Mouse (Mus musculus): ENCODE data around the gene Ppm1l.

DNA sequence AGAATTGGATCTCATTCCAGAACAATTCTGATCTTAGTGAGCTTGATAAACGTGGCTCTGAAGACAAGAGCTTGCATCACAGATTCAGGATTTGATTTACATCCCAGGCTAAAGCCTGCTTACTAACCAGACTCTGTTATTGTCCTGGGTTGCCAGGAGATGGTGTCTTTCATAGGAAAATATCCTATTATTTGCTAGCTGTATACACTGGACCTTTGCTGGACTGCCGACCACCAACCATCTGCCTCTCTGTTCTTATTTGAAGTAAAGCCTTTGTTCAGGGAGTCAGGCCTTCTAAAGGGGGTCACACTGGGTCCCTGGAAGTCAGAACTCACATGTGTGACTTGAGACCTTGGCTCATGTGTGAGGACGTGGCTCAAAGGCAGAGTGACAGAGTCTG is 111.6 kb downstream of the Ppm1l start:
- no peak for TF ChIP-seq CTCF (IDR thresholded peaks at IDR 0.05; ENCODE audit: low read depth)
- TF ChIP-seq EP300 (optimal IDR thresholded peaks at IDR 0.05), result no peak

Data from stomach, postnatal 0 days (tissue).